Mouse (Mus musculus) heart, embryonic 12.5 days (tissue): ENCODE data around the gene Csf2rb2. TPM values are rescaled to one million over a fixed set of nuclear protein-coding genes. Genes with fewer than 3 reads are reported as not detected.
"Not testable (repeated sequence)": the region's sequence is repeated elsewhere in the genome, so short reads cannot be mapped to it uniquely, and the experiment has no call there.

Experiments used
- ATAC-seq: fragments of 200-750 bp; cut with Nextera tagmentation; 2 replicates; pipeline ENCODE4 v1.8.0; 2017; ENCODE audit warnings: moderate TSS enrichment, moderate library complexity; ENCODE audit not compliant: insufficient number of reproducible peaks, low FRiP score
- H3K27ac ChIP-seq: fragments of 300-500 bp; sonication (generic); 2 replicates; pipeline ENCODE4 v1.5.1; 2016; ENCODE audit warnings: mild to moderate bottlenecking, moderate library complexity; ENCODE audit not compliant: poor library complexity, severe bottlenecking
- H3K27me3 ChIP-seq: fragments of 300-500 bp; sonication (generic); replicated peaks from 2 replicates; pipeline ENCODE4 v1.6.1; 2016; ENCODE audit warnings: mild to moderate bottlenecking, moderate library complexity
- H3K36me3 ChIP-seq: fragments of 300-500 bp; sonication (generic); 2 replicates; pipeline ENCODE4 v1.6.1; 2016; ENCODE audit warnings: mild to moderate bottlenecking, moderate library complexity
- H3K4me1 ChIP-seq: fragments of 300-500 bp; sonication (generic); replicated peaks from 2 replicates; pipeline ENCODE4 v1.6.1; 2016; ENCODE audit warnings: mild to moderate bottlenecking
- H3K4me2 ChIP-seq: fragments of 300-500 bp; sonication (generic); 2 replicates; pipeline ENCODE4 v1.6.1; 2016; ENCODE audit warnings: mild to moderate bottlenecking, moderate library complexity
- H3K4me3 ChIP-seq: fragments of 300-500 bp; sonication (generic); 2 replicates; pipeline ENCODE4 v1.5.1; 2016; ENCODE audit warnings: mild to moderate bottlenecking
- H3K9ac ChIP-seq: fragments of 300-500 bp; sonication (generic); 2 replicates; pipeline ENCODE4 v1.6.1; 2016; ENCODE audit warnings: mild to moderate bottlenecking, moderate library complexity
- H3K9me3 ChIP-seq: fragments of 300-500 bp; sonication (generic); replicated peaks from 2 replicates; pipeline ENCODE4 v1.6.1; 2016; ENCODE audit warnings: mild to moderate bottlenecking, moderate library complexity
- WGBS: fragments of 180-500 bp; shearing (Covaris S2); methylation state at CpG from one replicate; pipeline ENCODE4 v1.1.7; 2016; 5-methylcytosine and 5-hydroxymethylcytosine counted together
- polyA plus RNA-seq: library from polyadenylated mRNA; unstranded; fragments of >200 nt; fragmentation: Nextera tagmentation; extraction: Ambion mirVana; gene quantifications from 2 replicates; pipeline ENCODE4 v1.2.1, GENCODE M21; 2016

The Csf2rb2 gene
- polyA plus RNA-seq, 1 experiment from 2014 or later = 0.51 TPM

- no peak overlapping the region for H3K4me3 ChIP-seq
- ATAC-seq = no peak
- no peak overlapping the region for H3K4me2 ChIP-seq
- WGBS = 88% methylated on average over 4 of the region's 4 CpGs
- H3K4me1 ChIP-seq = 0 out of 2 replicates have a peak, but pooled peaks cover 3% of the 10 kb centered on the region
- no peaks in the 10 kb centered on the region for H3K9me3 ChIP-seq
- H3K36me3 ChIP-seq = no peaks in the 10 kb centered on the region
- H3K27me3 ChIP-seq = peaks cover 6% of the 10 kb centered on the region; the same call in 1 of the 2 replicates
- no peak overlapping the region for H3K9ac ChIP-seq
- no peak overlapping the region for H3K27ac ChIP-seq
Observed at GRCm38 (mm10) chr15:78330706-78331105, 25.2 kb upstream of the Csf2rb2 start.

- not testable (repeated sequence) for H3K36me3 ChIP-seq, H3K4me3 ChIP-seq, H3K4me2 ChIP-seq, H3K27me3 ChIP-seq, H3K4me1 ChIP-seq, H3K9ac ChIP-seq, H3K9me3 ChIP-seq, H3K27ac ChIP-seq
- peak; percentile 69 for ATAC-seq
- 41% methylated on average over 6 of the region's 6 CpGs for WGBS
Observed at GRCm38 (mm10) chr15:78329972-78330371, 24.5 kb upstream of the Csf2rb2 start.

- WGBS = 85% methylated on average over 3 of the region's 3 CpGs
- Histone ChIP-seq H3K9me3 (no peaks in the 10 kb centered on the region), H3K36me3 (no peaks in the 10 kb centered on the region), H3K27me3 (peaks cover 6% of the 10 kb centered on the region; the same call in 1 of the 2 replicates), H3K4me1 (0 out of 2 replicates have a peak, but pooled peaks cover 3% of the 10 kb centered on the region), H3K4me2 (no peak overlapping the region; the same call in 1 of the 2 replicates), H3K27ac (no peak overlapping the region), H3K9ac (no peak overlapping the region), H3K4me3 (no peak overlapping the region)
- no peak for ATAC-seq
Observed at GRCm38 (mm10) chr15:78328520-78329097, 23.1 kb upstream of the Csf2rb2 start.

GRCm38 (mm10) chr15:78327753-78328341 is 22.3 kb upstream of the Csf2rb2 start:
- H3K4me2 ChIP-seq, H3K4me3 ChIP-seq, H3K27ac ChIP-seq, ATAC-seq, H3K36me3 ChIP-seq, H3K4me1 ChIP-seq, H3K9me3 ChIP-seq, H3K27me3 ChIP-seq, H3K9ac ChIP-seq: not testable (repeated sequence)
- 79% methylated on average over 6 of the region's 6 CpGs for WGBS

- ATAC-seq = no peak
- H3K9ac ChIP-seq = 0 out of 2 replicates have a peak overlapping the region, but pooled peaks have one; percentile 24
- H3K4me2 ChIP-seq = no peak overlapping the region; the same call in 1 of the 2 replicates
- no peak overlapping the region for H3K4me3 ChIP-seq
- H3K27me3 ChIP-seq = peaks cover 6% of the 10 kb centered on the region; the same call in 1 of the 2 replicates
- no peak overlapping the region for H3K27ac ChIP-seq
- WGBS = 88% methylated on average over 10 of the region's 10 CpGs
- no peaks in the 10 kb centered on the region for H3K36me3 ChIP-seq
- H3K4me1 ChIP-seq = 0 out of 2 replicates have a peak, but pooled peaks cover 3% of the 10 kb centered on the region
- H3K9me3 ChIP-seq = no peaks in the 10 kb centered on the region
Observed at GRCm38 (mm10) chr15:78326747-78327146, 21.2 kb upstream of the Csf2rb2 start.

- H3K9me3 ChIP-seq = no peaks in the 10 kb centered on the region
- H3K27ac ChIP-seq = no peak within 1 kb of the TSS
- H3K27me3 ChIP-seq = peaks cover 6% of the 10 kb centered on the region; the same call in 1 of the 2 replicates
- H3K4me1 ChIP-seq = peaks cover 7% of the 10 kb centered on the region; the same call in 1 of the 2 replicates
- H3K4me2 ChIP-seq = 0 out of 2 replicates have a peak within 1 kb of the TSS, but pooled peaks have one; percentile 4
- 55% methylated on average over 11 of the region's 11 CpGs for WGBS
- 0 out of 2 replicates have a peak within 1 kb of the TSS, but pooled peaks have one; percentile 24 for H3K9ac ChIP-seq
- no peak within 1 kb of the TSS for H3K4me3 ChIP-seq
- no peaks in the 10 kb centered on the region for H3K36me3 ChIP-seq
- ATAC-seq = no peak; the same call in 1 of the 2 replicates
Observed at GRCm38 (mm10) chr15:78325671-78326339, 20.3 kb upstream of the Csf2rb2 start, which contains the start of gene Csf2rb. TSS of gene Csf2rb (plus strand) at chr15:78325752.

GRCm38 (mm10) chr15:78324294-78324693 is 18.8 kb upstream of the Csf2rb2 start:
- Histone ChIP-seq H3K4me1 (peaks cover 9% of the 10 kb centered on the region; the same call in 1 of the 2 replicates), H3K9ac (no peak overlapping the region), H3K4me3 (no peak overlapping the region), H3K36me3 (no peaks in the 10 kb centered on the region), H3K4me2 (no peak overlapping the region), H3K9me3 (no peaks in the 10 kb centered on the region), H3K27me3 (0 out of 2 replicates have a peak, but pooled peaks cover 6% of the 10 kb centered on the region), H3K27ac (no peak overlapping the region)
- WGBS = 65% methylated on average over 2 of the region's 2 CpGs
- ATAC-seq = no peak

- Histone ChIP-seq H3K4me3 (no peak overlapping the region), H3K36me3 (no peaks in the 10 kb centered on the region), H3K4me1 (peaks cover 13% of the 10 kb centered on the region), H3K27me3 (0 out of 2 replicates have a peak, but pooled peaks cover 6% of the 10 kb centered on the region), H3K27ac (no peak overlapping the region), H3K9ac (no peak overlapping the region), H3K4me2 (no peak overlapping the region), H3K9me3 (no peaks in the 10 kb centered on the region)
- WGBS = 49% methylated on average over 1 of the region's 1 CpGs
- ATAC-seq = no peak
Observed at GRCm38 (mm10) chr15:78323366-78323765, 17.8 kb upstream of the Csf2rb2 start.

GRCm38 (mm10) chr15:78320825-78321496 is 15.4 kb upstream of the Csf2rb2 start:
- Histone ChIP-seq H3K27ac (no peak overlapping the region), H3K9ac (no peak overlapping the region), H3K36me3 (no peaks in the 10 kb centered on the region), H3K4me2 (no peak overlapping the region), H3K4me3 (no peak overlapping the region), H3K9me3 (no peaks in the 10 kb centered on the region), H3K4me1 (peaks cover 11% of the 10 kb centered on the region), H3K27me3 (no peaks in the 10 kb centered on the region)
- WGBS = 10% methylated on average over 5 of the region's 5 CpGs
- ATAC-seq = peak; percentile 80

GRCm38 (mm10) chr15:78318338-78319171 is 13.0 kb upstream of the Csf2rb2 start:
- H3K4me3 ChIP-seq, H3K27ac ChIP-seq, H3K9me3 ChIP-seq, H3K36me3 ChIP-seq, H3K4me2 ChIP-seq, H3K27me3 ChIP-seq, H3K9ac ChIP-seq: not testable (repeated sequence)
- peak; percentile 43 for ATAC-seq
- peaks cover 10% of the 10 kb centered on the region for H3K4me1 ChIP-seq
- 54% methylated on average over 2 of the region's 2 CpGs for WGBS
